Mouse (Mus musculus): ENCODE measurements around the gene Serpina5.
"Not testable (repeated sequence)": the region's sequence is repeated elsewhere in the genome, so short reads cannot be mapped to it uniquely, and the experiment has no call there.

Serpina5 gene

GRCm38 (mm10) chr12:104100768-104101167 is at the start of gene Serpina5:
TSS of gene Serpina5 (plus strand) at chr12:104101113.
- no peak for DNase-seq (ENCODE audit: low read depth, low spot score)

- DNase-seq (ENCODE audit: low read depth, low spot score) = no peak
These were observed 46.9 kb upstream of the Serpina5 start for GRCm38 (mm10) chr12:104053995-104054394.

- DNase-seq (ENCODE audit: low read depth, low spot score) = no peak
These were observed 45.2 kb upstream of the Serpina5 start for GRCm38 (mm10) chr12:104055755-104056154.

- DNase-seq (ENCODE audit: low read depth, low spot score) = peak; percentile 88
These were observed 43.9 kb upstream of the Serpina5 start for GRCm38 (mm10) chr12:104057050-104057449.

GRCm38 (mm10) chr12:104057531-104057930 is 43.4 kb upstream of the Serpina5 start:
- no peak for DNase-seq (ENCODE audit: low read depth, low spot score)

- DNase-seq (ENCODE audit: low read depth, low spot score) = peak; percentile 61
These were observed 40.8 kb upstream of the Serpina5 start for GRCm38 (mm10) chr12:104060126-104060525.

GRCm38 (mm10) chr12:104061862-104062261 is 39.1 kb upstream of the Serpina5 start:
- DNase-seq (ENCODE audit: low read depth, low spot score) = no peak

- peak; percentile 55 for DNase-seq (ENCODE audit: low read depth, low spot score)
These were observed 36.4 kb upstream of the Serpina5 start for GRCm38 (mm10) chr12:104064532-104064931.

- peak; percentile 61 for DNase-seq (ENCODE audit: low read depth, low spot score)
These were observed 35.9 kb upstream of the Serpina5 start for GRCm38 (mm10) chr12:104064996-104065395.

GRCm38 (mm10) chr12:104066241-104066640 is 34.7 kb upstream of the Serpina5 start:
- peak; percentile 76 for DNase-seq (ENCODE audit: low read depth, low spot score)

GRCm38 (mm10) chr12:104067549-104067948 is 33.4 kb upstream of the Serpina5 start:
- DNase-seq (ENCODE audit: low read depth, low spot score) = peak; percentile 94

GRCm38 (mm10) chr12:104069620-104070019 is 31.3 kb upstream of the Serpina5 start:
- peak; percentile 94 for DNase-seq (ENCODE audit: low read depth, low spot score)

GRCm38 (mm10) chr12:104071708-104072107 is 29.2 kb upstream of the Serpina5 start:
- no peak for DNase-seq (ENCODE audit: low read depth, low spot score)

GRCm38 (mm10) chr12:104072286-104072685 is 28.6 kb upstream of the Serpina5 start:
- DNase-seq (ENCODE audit: low read depth, low spot score) = peak; percentile 59

GRCm38 (mm10) chr12:104090119-104090518 is 10.8 kb upstream of the Serpina5 start:
- DNase-seq (ENCODE audit: low read depth, low spot score) = no peak

- DNase-seq (ENCODE audit: low read depth, low spot score) = no peak
These were observed 9.6 kb upstream of the Serpina5 start for GRCm38 (mm10) chr12:104091303-104091702.

GRCm38 (mm10) chr12:104105847-104106246 is 4.9 kb downstream of the Serpina5 start:
- no peak for DNase-seq (ENCODE audit: low read depth, low spot score)

- no peak for DNase-seq (ENCODE audit: low read depth, low spot score)
These were observed 6.0 kb downstream of the Serpina5 start for GRCm38 (mm10) chr12:104106919-104107318.

- DNase-seq (ENCODE audit: low read depth, low spot score) = no peak
These were observed 7.6 kb downstream of the Serpina5 start for GRCm38 (mm10) chr12:104108507-104108906.

- not testable (repeated sequence) for DNase-seq (ENCODE audit: low read depth, low spot score)
These were observed 11.4 kb downstream of the Serpina5 start, which contains the start of gene Serpina3a for GRCm38 (mm10) chr12:104112333-104112732. TSS of gene Serpina3a (plus strand) at chr12:104112724.

- DNase-seq (ENCODE audit: low read depth, low spot score) = no peak
These were observed 14.1 kb downstream of the Serpina5 start for GRCm38 (mm10) chr12:104114921-104115579.

GRCm38 (mm10) chr12:104123097-104123496 is 22.2 kb downstream of the Serpina5 start:
- DNase-seq (ENCODE audit: low read depth, low spot score) = no peak

- DNase-seq (ENCODE audit: low read depth, low spot score) = peak; percentile 13
These were observed 23.1 kb downstream of the Serpina5 start for GRCm38 (mm10) chr12:104123996-104124395.

Data from brain, adult 2 months (tissue).